Mouse (Mus musculus) CH12.LX (cell line): ENCODE data around the gene Cntn2.

Experiments used
- CTCF ChIP-seq, 2 experiments: IDR thresholded peaks in 1 of 2; conservative IDR thresholded peaks in 1 of 2; 2 replicates each; pipeline ENCODE4 v1.5.1; 2011 to 2012; ENCODE audit warnings: low read depth in 2 of 2, low read length in 2 of 2, improper control_type of control experiment in 1 of 2, inconsistent platforms in 1 of 2, mild to moderate bottlenecking in 1 of 2, moderate library complexity in 1 of 2
- E2F4 ChIP-seq: IDR thresholded peaks from 2 replicates; pipeline ENCODE4 v1.6.1; 2011; ENCODE audit warnings: low read depth, low read length, improper control_type of control experiment; ENCODE audit not compliant: insufficient replicate concordance
- EP300 ChIP-seq: IDR thresholded peaks from 2 replicates; pipeline ENCODE4 v1.6.1; 2011; ENCODE audit warnings: low read length, improper control_type of control experiment
- MXI1 ChIP-seq: IDR thresholded peaks from 2 replicates; pipeline ENCODE4 v1.6.1; 2011; ENCODE audit warnings: mild to moderate bottlenecking, low read depth, low read length, improper control_type of control experiment
- TCF12 ChIP-seq: IDR thresholded peaks from 2 replicates; pipeline ENCODE4 v1.6.1; 2014; ENCODE audit warnings: low read depth, mild to moderate bottlenecking, inconsistent platforms, low read length, improper control_type of control experiment
- USF2 ChIP-seq: conservative IDR thresholded peaks from 2 replicates; pipeline ENCODE4 v1.6.1; 2011; ENCODE audit warnings: low read depth, low read length, improper control_type of control experiment
- ZC3H11A ChIP-seq: IDR thresholded peaks from 2 replicates; pipeline ENCODE4 v1.6.1; 2012; ENCODE audit warnings: low read depth, mild to moderate bottlenecking, inconsistent platforms, low read length, improper control_type of control experiment
- ZMIZ1 ChIP-seq: IDR thresholded peaks from 2 replicates; pipeline ENCODE4 v1.6.1; 2012; ENCODE audit warnings: low read depth, mild to moderate bottlenecking, inconsistent platforms, low read length, improper control_type of control experiment
- ZNF384 ChIP-seq: IDR thresholded peaks from 2 replicates; pipeline ENCODE4 v1.6.1; 2012; ENCODE audit warnings: low read depth, low read length, improper control_type of control experiment, inconsistent platforms

GRCm38 (mm10) chr1:132518621-132519020, 24.4 kb downstream of the Cntn2 start:
- TF ChIP-seq ZC3H11A (no peak), E2F4 (no peak), ZNF384 (no peak), CTCF (conservative IDR thresholded peaks at IDR 0.05 in 1 of 2, IDR thresholded peaks at IDR 0.05 in 1 of 2; ENCODE audit: low read depth in 2 of 2, low read length in 2 of 2) (no peak), MXI1 (no peak), USF2 (no peak), ZMIZ1 (no peak), EP300 (no peak), TCF12 (no peak)
